Mouse (Mus musculus) kidney, adult 2 months (tissue): ENCODE results near the gene Sarm1.

Source experiments
- CTCF ChIP-seq: fragments of 200-500 bp; conservative IDR thresholded peaks from 2 replicates; pipeline ENCODE4 v1.5.1; 2011; ENCODE audit warnings: low read depth, mild to moderate bottlenecking, control low read depth, low read length, moderate library complexity, mixed read lengths; ENCODE audit not compliant: insufficient read depth, insufficient read length
- POLR2A ChIP-seq: fragments of 200-500 bp; IDR thresholded peaks from one replicate; pipeline ENCODE4 v1.6.1; 2011; ENCODE audit warnings: low read depth, low read length, control low read depth

GRCm38 (mm10) chr11:78463286-78464036, 34.1 kb downstream of the Sarm1 start:
- TF ChIP-seq CTCF (no peak), POLR2A (no peak)
